Mouse (Mus musculus) bone marrow, adult 2 months (tissue): ENCODE measurements at regions not wholly inside any gene's neighbourhood (a gene's known extent, or its start where the extent isn't known, plus 50 kb on each side); places are given as distances from the start of the nearest gene placed in this dataset.

ENCODE experiments used
- CTCF ChIP-seq: fragments of 200-500 bp; IDR thresholded peaks from 2 replicates; pipeline ENCODE4 v1.5.1; 2011; ENCODE audit warnings: low read length, control low read depth; ENCODE audit not compliant: control insufficient read depth, insufficient read depth
- POLR2A ChIP-seq: fragments of 200-500 bp; IDR thresholded peaks from 2 replicates; pipeline ENCODE4 v1.6.1; 2011; ENCODE audit warnings: low read depth, mild to moderate bottlenecking, control low read depth, low read length, borderline replicate concordance; ENCODE audit not compliant: control insufficient read depth

- TF ChIP-seq POLR2A (no peak), CTCF (no peak)
Observed at GRCm38 (mm10) chr1:33098062-33098461, 551.0 kb upstream of the Gm5415 start.
